Mouse (Mus musculus): ENCODE measurements at regions not wholly inside any gene's neighbourhood (a gene's known extent, or its start where the extent isn't known, plus 50 kb on each side); places are given as distances from the start of the nearest gene placed in this dataset.

GRCm38 (mm10) chr2:179263888-179264287, 178.3 kb upstream of the Cdh4 start:
- no peak overlapping the region for H3K4me3 ChIP-seq (ENCODE audit: insufficient read depth, low read length)
- no peaks in the 10 kb centered on the region for H3K4me1 ChIP-seq (ENCODE audit: control insufficient read depth, insufficient read depth, low read length)
- TF ChIP-seq CTCF (IDR thresholded peaks at IDR 0.05; ENCODE audit: borderline replicate concordance, insufficient read depth, low read length) (no peak), POLR2A (IDR thresholded peaks at IDR 0.05; ENCODE audit: low read depth, low read length) (no peak)
- no peak overlapping the region for H3K27ac ChIP-seq (ENCODE audit: insufficient read depth, low read length)

- Histone ChIP-seq H3K27ac (ENCODE audit: insufficient read depth, low read length) (no peak overlapping the region), H3K4me1 (ENCODE audit: control insufficient read depth, insufficient read depth, low read length) (no peaks in the 10 kb centered on the region), H3K4me3 (ENCODE audit: insufficient read depth, low read length) (no peak overlapping the region)
- TF ChIP-seq POLR2A (IDR thresholded peaks at IDR 0.05; ENCODE audit: low read depth, low read length) = no peak
- no peak for TF ChIP-seq CTCF (IDR thresholded peaks at IDR 0.05; ENCODE audit: borderline replicate concordance, insufficient read depth, low read length)
These were observed 176.8 kb upstream of the Cdh4 start for GRCm38 (mm10) chr2:179265436-179265835.

- Histone ChIP-seq H3K4me3 (ENCODE audit: insufficient read depth, low read length) (no peak overlapping the region), H3K27ac (ENCODE audit: insufficient read depth, low read length) (no peak overlapping the region), H3K4me1 (ENCODE audit: control insufficient read depth, insufficient read depth, low read length) (no peaks in the 10 kb centered on the region)
- TF ChIP-seq POLR2A (IDR thresholded peaks at IDR 0.05; ENCODE audit: low read depth, low read length) = no peak
- TF ChIP-seq CTCF (IDR thresholded peaks at IDR 0.05; ENCODE audit: borderline replicate concordance, insufficient read depth, low read length) = no peak
These were observed 164.9 kb upstream of the Cdh4 start for GRCm38 (mm10) chr2:179277204-179277886.

GRCm38 (mm10) chr2:179277887-179278282, 164.3 kb upstream of the Cdh4 start:
- no peak for TF ChIP-seq CTCF (IDR thresholded peaks at IDR 0.05; ENCODE audit: borderline replicate concordance, insufficient read depth, low read length)
- TF ChIP-seq POLR2A (IDR thresholded peaks at IDR 0.05; ENCODE audit: low read depth, low read length) = no peak
- Histone ChIP-seq H3K4me3 (ENCODE audit: insufficient read depth, low read length) (no peak overlapping the region), H3K27ac (ENCODE audit: insufficient read depth, low read length) (no peak overlapping the region)

GRCm38 (mm10) chr2:179282276-179282675, 160.0 kb upstream of the Cdh4 start:
- Histone ChIP-seq H3K4me1 (ENCODE audit: control insufficient read depth, insufficient read depth, low read length) (no peaks in the 10 kb centered on the region), H3K27ac (ENCODE audit: insufficient read depth, low read length) (no peak overlapping the region), H3K4me3 (ENCODE audit: insufficient read depth, low read length) (no peak overlapping the region)
- TF ChIP-seq POLR2A (IDR thresholded peaks at IDR 0.05; ENCODE audit: low read depth, low read length) = no peak

More at GRCm38 (mm10) chr2:179277887-179278282, 164.3 kb upstream of the Cdh4 start:
- no peaks in the 10 kb centered on the region for H3K4me1 ChIP-seq (ENCODE audit: control insufficient read depth, insufficient read depth, low read length)

GRCm38 (mm10) chr2:179290394-179290793, 151.8 kb upstream of the Cdh4 start:
- no peak overlapping the region for H3K27ac ChIP-seq (ENCODE audit: insufficient read depth, low read length)
- no peak overlapping the region for H3K4me3 ChIP-seq (ENCODE audit: insufficient read depth, low read length)
- no peaks in the 10 kb centered on the region for H3K4me1 ChIP-seq (ENCODE audit: control insufficient read depth, insufficient read depth, low read length)
- TF ChIP-seq CTCF (IDR thresholded peaks at IDR 0.05; ENCODE audit: borderline replicate concordance, insufficient read depth, low read length) (no peak), POLR2A (IDR thresholded peaks at IDR 0.05; ENCODE audit: low read depth, low read length) (no peak)

GRCm38 (mm10) chr2:179291046-179291563, 151.1 kb upstream of the Cdh4 start:
- TF ChIP-seq CTCF (IDR thresholded peaks at IDR 0.05; ENCODE audit: borderline replicate concordance, insufficient read depth, low read length) = no peak
- TF ChIP-seq POLR2A (IDR thresholded peaks at IDR 0.05; ENCODE audit: low read depth, low read length) = no peak
- Histone ChIP-seq H3K4me1 (ENCODE audit: control insufficient read depth, insufficient read depth, low read length) (no peaks in the 10 kb centered on the region), H3K27ac (ENCODE audit: insufficient read depth, low read length) (no peak overlapping the region), H3K4me3 (ENCODE audit: insufficient read depth, low read length) (no peak overlapping the region)

- Histone ChIP-seq H3K27ac (ENCODE audit: insufficient read depth, low read length) (no peak overlapping the region), H3K4me3 (ENCODE audit: insufficient read depth, low read length) (no peak overlapping the region), H3K4me1 (ENCODE audit: control insufficient read depth, insufficient read depth, low read length) (no peaks in the 10 kb centered on the region)
- no peak for TF ChIP-seq POLR2A (IDR thresholded peaks at IDR 0.05; ENCODE audit: low read depth, low read length)
- no peak for TF ChIP-seq CTCF (IDR thresholded peaks at IDR 0.05; ENCODE audit: borderline replicate concordance, insufficient read depth, low read length)
These were observed 150.3 kb upstream of the Cdh4 start for GRCm38 (mm10) chr2:179291958-179292357.

- H3K27ac ChIP-seq (ENCODE audit: insufficient read depth, low read length) = no peak overlapping the region
- no peak overlapping the region for H3K4me3 ChIP-seq (ENCODE audit: insufficient read depth, low read length)
- no peaks in the 10 kb centered on the region for H3K4me1 ChIP-seq (ENCODE audit: control insufficient read depth, insufficient read depth, low read length)
- TF ChIP-seq CTCF (IDR thresholded peaks at IDR 0.05; ENCODE audit: borderline replicate concordance, insufficient read depth, low read length) = no peak
- no peak for TF ChIP-seq POLR2A (IDR thresholded peaks at IDR 0.05; ENCODE audit: low read depth, low read length)
These were observed 149.7 kb upstream of the Cdh4 start for GRCm38 (mm10) chr2:179292566-179292965.

- H3K27ac ChIP-seq (ENCODE audit: insufficient read depth, low read length) = no peak overlapping the region
- no peaks in the 10 kb centered on the region for H3K4me1 ChIP-seq (ENCODE audit: control insufficient read depth, insufficient read depth, low read length)
- no peak for TF ChIP-seq POLR2A (IDR thresholded peaks at IDR 0.05; ENCODE audit: low read depth, low read length)
- no peak for TF ChIP-seq CTCF (IDR thresholded peaks at IDR 0.05; ENCODE audit: borderline replicate concordance, insufficient read depth, low read length)
- H3K4me3 ChIP-seq (ENCODE audit: insufficient read depth, low read length) = no peak overlapping the region
These were observed 149.1 kb upstream of the Cdh4 start for GRCm38 (mm10) chr2:179293114-179293513.

Measured in embryonic fibroblast, embryonic 13.5 days (primary cell).